Mouse (Mus musculus) limb, embryonic 11.5 days (tissue): ENCODE measurements around the gene Urad. TPM values are rescaled to one million over a fixed set of nuclear protein-coding genes. Genes with fewer than 3 reads are reported as not detected.

ENCODE experiments used
- ATAC-seq: fragments of 200-750 bp; cut with Nextera tagmentation; 2 replicates; pipeline ENCODE4 v1.8.0; 2017; ENCODE audit warnings: low read depth; ENCODE audit not compliant: insufficient number of reproducible peaks, low FRiP score, low TSS enrichment
- DNase-seq: peaks from one replicate; pipeline ENCODE4 v3.0.0-alpha.2; 2015; ENCODE audit warnings: low spot score
- H3K27ac ChIP-seq: fragments of 300-500 bp; sonication (generic); replicated peaks from 2 replicates; pipeline ENCODE4 v1.5.1; 2014; ENCODE audit warnings: low read depth, mild to moderate bottlenecking, low read length
- H3K27me3 ChIP-seq: fragments of 300-500 bp; sonication (generic); 2 replicates; pipeline ENCODE4 v1.6.1; 2014; ENCODE audit warnings: mild to moderate bottlenecking, low read length, mixed read lengths; ENCODE audit not compliant: control insufficient read depth, insufficient read depth
- H3K36me3 ChIP-seq: fragments of 300-500 bp; sonication (generic); 2 replicates; pipeline ENCODE4 v1.6.1; 2014; ENCODE audit warnings: mild to moderate bottlenecking, low read length, moderate library complexity, mixed read lengths; ENCODE audit not compliant: control insufficient read depth, insufficient read depth
- H3K4me1 ChIP-seq: fragments of 300-500 bp; sonication (generic); 2 replicates; pipeline ENCODE4 v1.6.1; 2014; ENCODE audit warnings: low read length, mixed read lengths; ENCODE audit not compliant: control insufficient read depth, insufficient read depth
- H3K4me2 ChIP-seq: fragments of 300-500 bp; sonication (generic); 2 replicates; pipeline ENCODE4 v1.6.1; 2014; ENCODE audit warnings: low read depth, mild to moderate bottlenecking, moderate library complexity; ENCODE audit not compliant: severe bottlenecking
- H3K4me3 ChIP-seq: fragments of 300-500 bp; sonication (generic); 2 replicates; pipeline ENCODE4 v1.5.1; 2014; ENCODE audit warnings: low read depth, low read length
- H3K9ac ChIP-seq: fragments of 300-500 bp; sonication (generic); 2 replicates; pipeline ENCODE4 v1.6.1; 2014; ENCODE audit warnings: mild to moderate bottlenecking, low read length
- H3K9me3 ChIP-seq: fragments of 300-500 bp; sonication (generic); 2 replicates; pipeline ENCODE4 v1.6.1; 2016; ENCODE audit warnings: low read length; ENCODE audit not compliant: control insufficient read depth
- WGBS: fragments of 180-500 bp; shearing (Covaris S2); extraction: QIAGEN DNeasy Blood & Tissue Kit; methylation state at CpG from one replicate; pipeline ENCODE4 v1.1.7; 2014; 5-methylcytosine and 5-hydroxymethylcytosine counted together
- polyA plus RNA-seq: library from polyadenylated mRNA; unstranded; fragments of >200 nt; fragmentation: Nextera tagmentation; extraction: Ambion mirVana; gene quantifications from 2 replicates; pipeline ENCODE4 v1.2.1, GENCODE M21; 2014

Gene Urad
- polyA plus RNA-seq = not detected in 2 replicates

DNA sequence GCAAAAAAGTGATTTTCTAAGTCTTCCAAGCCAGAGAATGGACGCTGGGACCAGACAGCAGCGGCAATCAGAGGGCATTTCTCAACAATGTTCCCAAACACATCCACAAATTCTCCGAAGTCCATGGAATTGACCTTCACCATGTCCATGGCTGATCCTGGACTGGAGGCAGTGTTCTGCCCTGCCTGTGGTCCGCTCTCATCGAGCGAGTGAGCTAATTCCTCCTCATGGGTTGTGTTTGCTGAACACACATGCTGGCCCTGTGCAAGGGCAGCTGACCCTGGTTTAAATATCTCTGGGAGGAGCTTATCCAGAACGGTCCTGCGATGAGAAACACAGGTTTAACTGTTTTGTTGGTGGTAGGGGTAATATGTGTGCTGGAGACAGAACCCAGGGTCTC, at the start of gene Urad:
Urad (minus strand) TSS at position 258 of the 400 bp plus-strand sequence.
- H3K9ac ChIP-seq = no peak within 1 kb of the TSS; the same call in 1 of the 2 replicates
- no peaks in the 10 kb centered on the region for H3K36me3 ChIP-seq
- H3K27ac ChIP-seq = no peak within 1 kb of the TSS
- H3K4me3 ChIP-seq = no peak within 1 kb of the TSS
- H3K4me2 ChIP-seq = no peak within 1 kb of the TSS
- peaks cover 22% of the 10 kb centered on the region for H3K27me3 ChIP-seq
- H3K4me1 ChIP-seq = no peaks in the 10 kb centered on the region
- ATAC-seq (no peak), DNase-seq (no peak)
- no peaks in the 10 kb centered on the region for H3K9me3 ChIP-seq
- WGBS = 72% methylated on average over 8 of the region's 8 CpGs

DNA sequence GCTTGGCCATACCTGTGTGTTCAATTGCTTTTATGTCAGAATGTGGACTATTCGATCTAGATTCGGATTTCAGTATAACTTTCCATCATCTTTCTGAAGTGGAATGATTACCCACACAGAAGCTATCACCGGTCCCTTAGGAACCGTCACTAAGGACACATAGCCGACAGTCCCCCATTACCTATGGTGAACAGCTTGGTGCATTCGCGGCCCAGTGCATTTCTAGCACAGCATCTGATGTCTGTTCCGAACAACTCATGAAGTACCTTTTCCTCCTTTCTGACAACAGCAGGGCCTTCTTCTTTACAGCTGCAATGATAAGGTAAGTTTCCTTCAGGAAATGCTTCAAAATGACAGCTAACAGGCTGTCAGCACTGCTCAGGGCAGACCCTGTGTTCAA, 48.0 kb upstream of the Urad start:
- Histone ChIP-seq H3K27ac (no peak overlapping the region), H3K4me3 (no peak overlapping the region), H3K27me3 (no peaks in the 10 kb centered on the region), H3K4me2 (no peak overlapping the region), H3K4me1 (no peaks in the 10 kb centered on the region), H3K9ac (no peak overlapping the region), H3K36me3 (no peaks in the 10 kb centered on the region), H3K9me3 (no peaks in the 10 kb centered on the region)
- no peak for ATAC-seq
- 91% methylated on average over 8 of the region's 8 CpGs for WGBS
- no peak for DNase-seq

DNA sequence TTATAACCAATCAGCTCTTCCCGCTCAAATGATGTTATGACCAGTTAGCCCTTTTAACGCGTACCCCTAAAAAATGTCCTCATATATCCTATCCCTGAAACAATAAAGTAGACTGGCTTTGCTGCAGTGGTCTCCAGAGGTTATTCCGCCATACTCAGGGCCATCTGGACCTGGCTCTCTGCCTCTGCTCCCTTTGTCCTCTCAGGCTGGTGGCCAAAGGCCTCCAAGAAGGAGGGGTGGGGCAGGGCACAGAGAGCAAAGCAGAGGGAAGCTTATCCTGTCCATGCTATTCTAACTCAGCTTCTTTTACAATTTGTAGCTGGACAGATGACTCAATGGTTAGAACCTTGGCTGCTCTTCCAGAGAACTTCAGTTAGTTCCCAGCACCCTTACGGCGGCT, 46.0 kb upstream of the Urad start:
- no peaks in the 10 kb centered on the region for H3K4me1 ChIP-seq
- no peak overlapping the region for H3K27ac ChIP-seq
- H3K4me3 ChIP-seq = no peak overlapping the region
- H3K4me2 ChIP-seq = no peak overlapping the region
- no peaks in the 10 kb centered on the region for H3K27me3 ChIP-seq
- no peak for DNase-seq
- 90% methylated on average over 6 of the region's 6 CpGs for WGBS
- ATAC-seq = no peak
- H3K9me3 ChIP-seq = no peaks in the 10 kb centered on the region
- H3K9ac ChIP-seq = no peak overlapping the region
- H3K36me3 ChIP-seq = no peaks in the 10 kb centered on the region

DNA sequence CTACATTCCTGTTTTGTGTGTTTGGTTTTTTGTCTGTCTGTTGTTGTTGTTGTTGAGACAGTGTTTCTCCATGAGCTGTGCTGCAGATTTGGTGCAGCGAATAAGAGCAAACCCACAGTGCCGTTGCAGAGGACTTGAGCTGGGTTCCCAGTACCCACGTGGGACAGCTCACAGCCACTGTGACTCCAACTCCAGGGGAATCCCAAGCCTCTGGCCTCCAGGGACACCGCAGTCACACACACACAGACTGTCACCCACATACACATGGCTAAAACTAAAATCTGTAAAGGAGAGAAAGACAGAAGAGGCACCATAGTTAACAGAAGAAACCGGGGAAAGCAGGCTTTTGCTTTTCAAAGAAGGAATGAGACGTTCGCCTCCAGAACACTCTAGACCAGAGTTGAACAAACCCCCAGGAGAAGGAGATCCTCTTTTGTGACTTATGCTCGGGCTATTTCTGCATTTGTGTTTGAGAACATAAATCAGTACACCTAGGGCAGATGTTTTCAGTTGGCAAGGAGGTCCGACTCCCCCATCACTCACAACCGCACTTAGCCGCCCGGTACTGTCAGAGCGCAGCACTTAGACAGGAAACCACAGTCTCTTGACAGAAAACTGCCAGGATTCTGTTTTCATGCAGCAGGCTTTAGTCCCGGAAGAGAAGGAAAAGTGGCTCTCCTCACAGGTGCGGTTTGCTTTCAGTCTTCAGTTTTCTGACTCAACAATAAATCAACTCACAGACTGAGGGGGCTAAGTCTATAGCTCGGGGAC, 43.9 kb upstream of the Urad start:
- ATAC-seq = no peak

DNA sequence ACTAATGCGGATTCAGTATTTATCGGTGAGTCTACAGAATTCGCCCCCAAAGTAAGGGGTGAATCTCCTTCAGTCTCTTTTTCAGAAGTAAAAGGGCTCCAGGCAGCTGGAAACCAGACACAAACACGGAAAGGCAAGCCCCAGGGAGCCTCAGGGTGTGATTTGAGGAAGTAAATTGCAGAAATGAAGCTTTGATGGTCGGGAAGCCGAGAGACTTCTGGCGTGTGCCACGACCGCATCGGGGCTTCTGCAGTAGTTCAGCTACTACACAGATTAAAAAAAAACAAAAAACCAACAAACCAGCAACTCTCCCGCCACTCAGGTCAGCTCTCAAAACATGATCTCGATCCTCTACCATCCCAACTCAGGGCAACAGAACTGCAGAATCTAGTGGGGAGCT, 40.8 kb upstream of the Urad start:
- no peak overlapping the region for H3K4me3 ChIP-seq
- no peak for DNase-seq
- H3K4me1 ChIP-seq = no peaks in the 10 kb centered on the region

More for the DNA sequence above, 43.9 kb upstream of the Urad start:
- H3K27ac ChIP-seq = no peak overlapping the region
- H3K9ac ChIP-seq = no peak overlapping the region
- no peaks in the 10 kb centered on the region for H3K27me3 ChIP-seq
- no peaks in the 10 kb centered on the region for H3K4me1 ChIP-seq
- H3K9me3 ChIP-seq = no peaks in the 10 kb centered on the region
- H3K36me3 ChIP-seq = no peaks in the 10 kb centered on the region
- WGBS = 65% methylated on average over 16 of the region's 16 CpGs
- DNase-seq = no peak
- H3K4me3 ChIP-seq = no peak overlapping the region
- no peak overlapping the region for H3K4me2 ChIP-seq

DNA sequence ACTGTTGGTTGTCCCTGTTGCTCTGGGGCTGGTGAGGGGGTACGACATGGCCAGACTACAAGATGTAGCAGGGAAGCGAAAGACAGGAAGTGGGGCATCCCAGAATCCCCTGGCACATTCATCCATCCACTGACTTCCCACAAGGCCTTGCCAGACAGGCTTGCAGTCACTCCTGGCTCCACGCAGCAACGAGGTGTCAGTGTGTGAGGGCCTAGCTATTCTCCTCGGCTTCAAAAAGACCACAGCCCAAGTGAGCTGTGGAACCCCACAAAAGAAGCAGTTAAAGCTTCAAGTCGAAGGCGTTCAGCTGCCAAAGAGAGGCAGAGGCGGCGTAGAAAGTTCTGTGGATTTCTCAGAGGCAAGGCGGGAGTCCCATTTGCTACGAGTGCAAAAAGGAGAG, 36.2 kb upstream of the Urad start:
- no peaks in the 10 kb centered on the region for H3K4me1 ChIP-seq
- ATAC-seq (no peak), DNase-seq (no peak)
- 88% methylated on average over 11 of the region's 11 CpGs for WGBS
- H3K4me2 ChIP-seq = no peak overlapping the region
- no peak overlapping the region for H3K27ac ChIP-seq
- no peaks in the 10 kb centered on the region for H3K27me3 ChIP-seq
- no peak overlapping the region for H3K4me3 ChIP-seq
- no peaks in the 10 kb centered on the region for H3K36me3 ChIP-seq
- H3K9ac ChIP-seq = no peak overlapping the region
- no peaks in the 10 kb centered on the region for H3K9me3 ChIP-seq

More for the DNA sequence above, 40.8 kb upstream of the Urad start:
- ATAC-seq = no peak
- H3K9me3 ChIP-seq = no peaks in the 10 kb centered on the region
- H3K4me2 ChIP-seq = no peak overlapping the region
- H3K27ac ChIP-seq = no peak overlapping the region
- H3K9ac ChIP-seq = no peak overlapping the region
- H3K27me3 ChIP-seq = no peaks in the 10 kb centered on the region
- WGBS = 71% methylated on average over 12 of the region's 12 CpGs
- H3K36me3 ChIP-seq = no peaks in the 10 kb centered on the region

DNA sequence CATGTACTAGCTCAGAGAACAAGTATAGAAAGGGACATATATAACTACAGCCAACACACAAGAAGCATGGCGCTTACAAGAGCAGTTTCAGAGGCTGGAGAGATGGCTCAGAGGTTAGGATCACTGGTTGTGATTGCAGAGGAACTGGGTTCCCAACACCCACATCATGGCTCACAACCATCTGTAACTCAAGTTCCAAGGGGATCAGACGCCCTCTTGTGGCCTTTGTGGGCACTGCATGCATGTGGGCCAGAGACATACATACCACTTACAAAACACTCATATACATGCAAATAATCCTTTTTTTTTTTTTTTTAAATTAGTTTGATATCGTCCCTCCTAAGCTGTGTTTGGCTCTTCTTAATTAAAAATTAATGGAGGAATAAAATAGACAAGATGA, 35.3 kb upstream of the Urad start:
- ATAC-seq (no peak), DNase-seq (peak; percentile 43)
- no peaks in the 10 kb centered on the region for H3K27me3 ChIP-seq
- H3K27ac ChIP-seq = no peak overlapping the region
- 47% methylated on average over 3 of the region's 3 CpGs for WGBS
- no peaks in the 10 kb centered on the region for H3K9me3 ChIP-seq
- no peaks in the 10 kb centered on the region for H3K4me1 ChIP-seq
- no peaks in the 10 kb centered on the region for H3K36me3 ChIP-seq
- H3K4me3 ChIP-seq = no peak overlapping the region
- H3K9ac ChIP-seq = no peak overlapping the region
- no peak overlapping the region for H3K4me2 ChIP-seq

DNA sequence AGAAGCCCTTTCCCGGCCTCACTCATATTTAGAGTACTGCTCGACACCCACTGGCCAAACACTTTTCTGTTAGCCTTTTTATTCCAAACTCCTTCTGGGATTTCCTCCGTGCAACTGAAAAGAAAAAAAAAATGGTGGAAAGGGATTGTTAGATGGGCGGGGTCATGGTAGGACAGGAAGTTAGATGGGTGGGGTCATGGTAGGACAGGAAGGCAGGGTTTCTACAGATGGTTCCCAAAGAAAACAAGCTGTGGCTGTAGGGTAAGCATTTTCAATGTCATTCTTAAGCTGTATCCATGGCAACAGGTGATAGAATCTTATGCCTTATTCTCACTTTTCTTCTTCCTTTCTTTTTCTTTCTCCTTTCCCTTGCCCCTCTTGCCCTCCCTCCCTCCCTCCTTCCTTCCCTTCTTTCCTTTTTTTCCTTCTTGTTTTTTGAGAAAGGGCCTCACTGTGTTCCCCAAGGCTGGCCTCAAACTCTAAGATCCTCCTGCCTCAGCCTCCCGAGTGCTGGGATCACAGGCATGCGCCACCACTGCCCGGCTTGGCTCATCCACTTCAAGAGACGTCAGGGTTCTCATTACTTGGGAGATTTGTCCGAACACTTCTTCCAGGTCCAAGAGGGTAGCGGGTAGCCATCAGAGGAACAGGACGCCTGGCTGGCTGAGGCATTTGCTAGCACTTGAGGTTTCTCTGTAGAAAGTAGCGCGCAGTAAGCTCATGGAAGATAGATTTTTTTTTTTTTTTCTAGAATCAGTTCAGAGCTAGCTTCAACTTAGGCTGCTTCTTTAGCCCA, 34.2 kb upstream of the Urad start:
- Histone ChIP-seq H3K4me1 (no peaks in the 10 kb centered on the region), H3K9me3 (no peaks in the 10 kb centered on the region), H3K9ac (no peak overlapping the region), H3K36me3 (no peaks in the 10 kb centered on the region), H3K27me3 (no peaks in the 10 kb centered on the region), H3K4me3 (no peak overlapping the region), H3K27ac (no peak overlapping the region), H3K4me2 (no peak overlapping the region)
- WGBS = 91% methylated on average over 13 of the region's 13 CpGs
- DNase-seq (no peak), ATAC-seq (no peak)
